21 mouse cellular contexts compared by ENCODE assay signal in genomic region chr1:108023721-108024353, GRCm38 (mm10).
DNase-seq lines count a peak whose midpoint lies in the region; ATAC-seq and TF ChIP-seq lines count a peak whose summit lies in the region.
"Had no signal": no experiment of that assay in that cellular context is flagged by ENCODE, and none has a peak within 500 bp of the region (broad histone marks: within the 10 kb centered on the region; RNA-seq: fewer than 3 reads in every experiment).

No protein-coding gene starts in this region.

- no peak overlapping the region for H3K4me2 ChIP-seq in hindbrain, embryonic 14.5 days (replicated peaks)
- H3K4me2 ChIP-seq in hindbrain, postnatal 0 days (ENCODE audit: low read depth, low read length), result no peak overlapping the region
- H3K4me2 ChIP-seq in forebrain, embryonic 12.5 days, result no peak overlapping the region
- H3K4me2 ChIP-seq in midbrain, embryonic 16.5 days (ENCODE audit: low read length), result no peak overlapping the region

- no peaks in the 10 kb centered on the region for H3K9me3 ChIP-seq in hindbrain, embryonic 14.5 days (ENCODE audit: control insufficient read depth, low read length)
- no peaks in the 10 kb centered on the region for H3K9me3 ChIP-seq in hindbrain, postnatal 0 days (ENCODE audit: low read length)
- no peaks in the 10 kb centered on the region for H3K9me3 ChIP-seq in forebrain, embryonic 12.5 days
- no peaks in the 10 kb centered on the region for H3K9me3 ChIP-seq in midbrain, embryonic 16.5 days (replicated peaks; ENCODE audit: control insufficient read depth, low read length, poor library complexity, severe bottlenecking)
- H3K9me3 ChIP-seq: embryonic facial prominence, embryonic 10.5 days had no signal

- H3K27me3 ChIP-seq in hindbrain, embryonic 14.5 days (ENCODE audit: control insufficient read depth, insufficient read depth, low read length), result no peaks in the 10 kb centered on the region
- no peaks in the 10 kb centered on the region for H3K27me3 ChIP-seq in hindbrain, postnatal 0 days (ENCODE audit: insufficient read depth, low read length)
- H3K27me3 ChIP-seq in forebrain, embryonic 12.5 days, result peaks cover 6% of the 10 kb centered on the region; the same call in 1 of the 2 replicates
- H3K27me3 ChIP-seq in midbrain, embryonic 16.5 days (ENCODE audit: control insufficient read depth, insufficient read depth, low read depth, low read length), result no peaks in the 10 kb centered on the region

- 0 out of 2 replicates have a peak, but pooled peaks have one; percentile 51 for ATAC-seq in hindbrain, embryonic 14.5 days (ENCODE audit: low FRiP score)
- ATAC-seq in hindbrain, postnatal 0 days, result no peak
- peak; percentile 79 for ATAC-seq in forebrain, embryonic 12.5 days (ENCODE audit: low FRiP score)
- no peak for ATAC-seq in midbrain, embryonic 16.5 days
- no peak for ATAC-seq in cerebellum, adult (ENCODE audit: insufficient number of reproducible peaks, low FRiP score, low TSS enrichment)
- ATAC-seq: lung, postnatal 0 days had no signal

- no peak for TF ChIP-seq POLR2A in brain, embryonic 14.5 days (IDR thresholded peaks at IDR 0.05; ENCODE audit: borderline replicate concordance, extremely low read depth, insufficient read depth, insufficient read length, poor library complexity, severe bottlenecking)

- no peak overlapping the region for H3K27ac ChIP-seq in hindbrain, embryonic 14.5 days
- H3K27ac ChIP-seq in hindbrain, postnatal 0 days, result no peak overlapping the region
- H3K27ac ChIP-seq in forebrain, embryonic 12.5 days, result no peak overlapping the region
- 0 out of 2 replicates have a peak overlapping the region, but pooled peaks have one; percentile 17 for H3K27ac ChIP-seq in midbrain, embryonic 16.5 days (ENCODE audit: low read length)
- H3K27ac ChIP-seq: embryonic facial prominence, embryonic 10.5 days; layer of hippocampus, adult 2 months; stomach, postnatal 0 days had no signal

- H3K36me3 ChIP-seq in hindbrain, embryonic 14.5 days (replicated peaks; ENCODE audit: control insufficient read depth, insufficient read depth), result no peaks in the 10 kb centered on the region
- no peaks in the 10 kb centered on the region for H3K36me3 ChIP-seq in hindbrain, postnatal 0 days (ENCODE audit: insufficient read depth, low read length)
- H3K36me3 ChIP-seq in forebrain, embryonic 12.5 days (replicated peaks), result no peaks in the 10 kb centered on the region
- H3K36me3 ChIP-seq in midbrain, embryonic 16.5 days (ENCODE audit: control insufficient read depth, insufficient read depth, low read length), result no peaks in the 10 kb centered on the region
- H3K36me3 ChIP-seq: embryonic facial prominence, embryonic 10.5 days had no signal

- no peak for DNase-seq in hindbrain, embryonic 14.5 days (ENCODE audit: low spot score)
- DNase-seq in hindbrain, postnatal 0 days (ENCODE audit: low spot score), result no peak
- peak; percentile 64 for DNase-seq in brain, embryonic 14.5 days (ENCODE audit: low read depth)
- DNase-seq in layer of hippocampus, adult 8-10 months (ENCODE audit: low spot score in 2 of 2), result no peak
- DNase-seq: adrenal gland, adult 2 months; B cell, adult 2 months; cerebellum, adult 11-12 months; cerebellum, postnatal 14 days; heart, adult 18-20 months; heart, postnatal 36 days; kidney, adult 11 months; left cerebral cortex, postnatal 4 days; liver; right cerebral cortex, postnatal 4 days had no signal

- no peaks in the 10 kb centered on the region for H3K4me1 ChIP-seq in hindbrain, embryonic 14.5 days (replicated peaks; ENCODE audit: control insufficient read depth, insufficient read depth, low read length)
- H3K4me1 ChIP-seq in hindbrain, postnatal 0 days (ENCODE audit: insufficient read depth, low read length), result no peaks in the 10 kb centered on the region
- peaks cover 4% of the 10 kb centered on the region for H3K4me1 ChIP-seq in forebrain, embryonic 12.5 days
- no peaks in the 10 kb centered on the region; the same call in 1 of the 2 replicates for H3K4me1 ChIP-seq in midbrain, embryonic 16.5 days (ENCODE audit: control insufficient read depth, insufficient read depth, low read length)
- H3K4me1 ChIP-seq: embryonic facial prominence, embryonic 10.5 days had no signal

- no peak for TF ChIP-seq CTCF in hindbrain, postnatal 0 days (IDR thresholded peaks at IDR 0.05; ENCODE audit: low read depth)
- TF ChIP-seq CTCF in brain, embryonic 14.5 days (IDR thresholded peaks at IDR 0.05; ENCODE audit: borderline replicate concordance, extremely low read depth, insufficient read depth, insufficient read length), result no peak

- WGBS in hindbrain, embryonic 14.5 days, result 45% methylated on average over 5 of the region's 5 CpGs
- 44% methylated on average over 5 of the region's 5 CpGs for WGBS in hindbrain, postnatal 0 days
- WGBS in forebrain, embryonic 12.5 days, result 24% methylated on average over 5 of the region's 5 CpGs
- WGBS in midbrain, embryonic 16.5 days, result 27% methylated on average over 5 of the region's 5 CpGs

- no peak overlapping the region for H3K4me3 ChIP-seq in hindbrain, embryonic 14.5 days (replicated peaks; ENCODE audit: low read length)
- H3K4me3 ChIP-seq in hindbrain, postnatal 0 days (ENCODE audit: low read length), result no peak overlapping the region
- H3K4me3 ChIP-seq in forebrain, embryonic 12.5 days (replicated peaks), result no peak overlapping the region
- no peak overlapping the region for H3K4me3 ChIP-seq in midbrain, embryonic 16.5 days (ENCODE audit: low read depth, low read length)
- H3K4me3 ChIP-seq: embryonic facial prominence, embryonic 10.5 days; layer of hippocampus, adult 2 months had no signal

- H3K9ac ChIP-seq in hindbrain, embryonic 14.5 days, result no peak overlapping the region
- H3K9ac ChIP-seq in hindbrain, postnatal 0 days (replicated peaks; ENCODE audit: low read length), result no peak overlapping the region
- H3K9ac ChIP-seq in forebrain, embryonic 12.5 days, result no peak overlapping the region
- H3K9ac ChIP-seq in midbrain, embryonic 16.5 days (ENCODE audit: low read depth, low read length), result no peak overlapping the region

Comparison
In these comparisons a context has a peak if more than half of its experiments do, and no peak if none do; other contexts are left out.
1. ATAC-seq: peak in hindbrain, embryonic 14.5 days (single experiment) and forebrain, embryonic 12.5 days (single experiment); none in hindbrain, postnatal 0 days (single experiment), midbrain, embryonic 16.5 days (single experiment) and cerebellum, adult (single experiment).